Mouse (Mus musculus) megakaryocyte, embryonic 14.5 days (primary cell): ENCODE data around the gene Rhou. TPM values are rescaled to one million over a fixed set of nuclear protein-coding genes. Genes with fewer than 3 reads are reported as not detected.

Experiments used
- H3K27me3 ChIP-seq: replicated peaks from 2 replicates; pipeline ENCODE3; 2012; ENCODE audit warnings: inconsistent platforms
- H3K36me3 ChIP-seq: replicated peaks from 2 replicates; pipeline ENCODE3; 2012; ENCODE audit warnings: low read length, inconsistent platforms, mixed read lengths
- H3K4me1 ChIP-seq: 2 replicates; pipeline ENCODE4 v1.6.1; 2012; ENCODE audit warnings: inconsistent platforms
- H3K4me3 ChIP-seq: replicated peaks from 2 replicates; pipeline ENCODE3; 2012; ENCODE audit warnings: moderate library complexity, mild to moderate bottlenecking, inconsistent platforms
- H3K9me3 ChIP-seq: 2 replicates; pipeline ENCODE4 v1.6.1; 2012; ENCODE audit warnings: inconsistent platforms
- FLI1 ChIP-seq: IDR thresholded peaks from 2 replicates; pipeline ENCODE4 v1.6.1; 2012; ENCODE audit warnings: low read length, inconsistent platforms, mixed read lengths
- GATA1 ChIP-seq: IDR thresholded peaks from 3 replicates; pipeline ENCODE4 v1.6.1; 2012; ENCODE audit warnings: mixed read lengths, low read length, inconsistent platforms, borderline replicate concordance
- polyA plus RNA-seq: library from polyadenylated mRNA; stranded (reverse); fragments of >175 nt; gene quantifications from 2 replicates; pipeline ENCODE4 v1.2.3, GENCODE M21; 2012; ENCODE audit warnings: low replicate concordance; ENCODE audit not compliant: insufficient read depth

The Rhou gene
- polyA plus RNA-seq, 1 experiment = 0.11 TPM

GRCm38 (mm10) chr8:123651390-123652098, 2.2 kb upstream of the Rhou start:
- Histone ChIP-seq H3K4me3 (no peak overlapping the region), H3K27me3 (peaks cover 83% of the 10 kb centered on the region)
- TF ChIP-seq FLI1 (no peak), GATA1 (no peak)

GRCm38 (mm10) chr8:123652641-123653040, 1.1 kb upstream of the Rhou start:
- peaks cover 85% of the 10 kb centered on the region for H3K27me3 ChIP-seq

More at GRCm38 (mm10) chr8:123651390-123652098, 2.2 kb upstream of the Rhou start:
- 0 out of 2 replicates have a peak, but pooled peaks cover 5% of the 10 kb centered on the region for H3K9me3 ChIP-seq
- H3K4me1 ChIP-seq = peaks cover 14% of the 10 kb centered on the region
- no peaks in the 10 kb centered on the region for H3K36me3 ChIP-seq

GRCm38 (mm10) chr8:123653994-123654569, 353 bp downstream of the Rhou start:
- Histone ChIP-seq H3K9me3 (peaks cover 21% of the 10 kb centered on the region), H3K4me3 (peak overlapping the region; percentile 91), H3K27me3 (peaks cover 84% of the 10 kb centered on the region), H3K36me3 (no peaks in the 10 kb centered on the region), H3K4me1 (peaks cover 14% of the 10 kb centered on the region)
- TF ChIP-seq FLI1 (no peak), GATA1 (no peak)

More at GRCm38 (mm10) chr8:123652641-123653040, 1.1 kb upstream of the Rhou start:
- H3K4me3 ChIP-seq = no peak overlapping the region
- H3K36me3 ChIP-seq = no peaks in the 10 kb centered on the region
- no peak for TF ChIP-seq GATA1
- H3K4me1 ChIP-seq = peaks cover 14% of the 10 kb centered on the region
- H3K9me3 ChIP-seq = peaks cover 7% of the 10 kb centered on the region; the same call in 1 of the 2 replicates

- Histone ChIP-seq H3K27me3 (peaks cover 86% of the 10 kb centered on the region), H3K4me1 (peaks cover 14% of the 10 kb centered on the region), H3K36me3 (no peaks in the 10 kb centered on the region), H3K9me3 (peaks cover 27% of the 10 kb centered on the region), H3K4me3 (no peak overlapping the region)
- TF ChIP-seq GATA1 (no peak), FLI1 (no peak)
Observed at GRCm38 (mm10) chr8:123654763-123655162, 1.0 kb downstream of the Rhou start.

- peaks cover 27% of the 10 kb centered on the region for H3K9me3 ChIP-seq
- no peaks in the 10 kb centered on the region for H3K36me3 ChIP-seq
- H3K4me3 ChIP-seq = no peak overlapping the region
- H3K27me3 ChIP-seq = peaks cover 92% of the 10 kb centered on the region
- peaks cover 14% of the 10 kb centered on the region for H3K4me1 ChIP-seq
- TF ChIP-seq GATA1 = no peak
- TF ChIP-seq FLI1 = no peak
Observed at GRCm38 (mm10) chr8:123655351-123655779, 1.6 kb downstream of the Rhou start.

- H3K4me1 ChIP-seq = peaks cover 14% of the 10 kb centered on the region
- H3K9me3 ChIP-seq = peaks cover 26% of the 10 kb centered on the region
- TF ChIP-seq FLI1 (no peak), GATA1 (no peak)
- H3K36me3 ChIP-seq = no peaks in the 10 kb centered on the region
- H3K27me3 ChIP-seq = peaks cover 88% of the 10 kb centered on the region
- no peak overlapping the region for H3K4me3 ChIP-seq
Observed at GRCm38 (mm10) chr8:123657826-123658225, 4.1 kb downstream of the Rhou start.

GRCm38 (mm10) chr8:123659469-123660057, 5.8 kb downstream of the Rhou start:
- no peak for TF ChIP-seq FLI1
- TF ChIP-seq GATA1 = no peak
- no peak overlapping the region for H3K4me3 ChIP-seq
- no peaks in the 10 kb centered on the region for H3K36me3 ChIP-seq
- peaks cover 86% of the 10 kb centered on the region for H3K27me3 ChIP-seq
- H3K4me1 ChIP-seq = peaks cover 5% of the 10 kb centered on the region
- H3K9me3 ChIP-seq = peaks cover 25% of the 10 kb centered on the region

GRCm38 (mm10) chr8:123661515-123661914, 7.8 kb downstream of the Rhou start:
- Histone ChIP-seq H3K4me3 (no peak overlapping the region), H3K36me3 (no peaks in the 10 kb centered on the region), H3K27me3 (peaks cover 80% of the 10 kb centered on the region), H3K4me1 (peaks cover 5% of the 10 kb centered on the region), H3K9me3 (peaks cover 33% of the 10 kb centered on the region)
- no peak for TF ChIP-seq FLI1
- no peak for TF ChIP-seq GATA1

GRCm38 (mm10) chr8:123665580-123665979, 11.9 kb downstream of the Rhou start:
- no peak overlapping the region for H3K4me3 ChIP-seq

GRCm38 (mm10) chr8:123666832-123667231, 13.1 kb downstream of the Rhou start:
- H3K4me1 ChIP-seq = peaks cover 29% of the 10 kb centered on the region
- H3K9me3 ChIP-seq = peaks cover 14% of the 10 kb centered on the region; the same call in 1 of the 2 replicates
- TF ChIP-seq GATA1 = no peak
- TF ChIP-seq FLI1 = no peak
- H3K27me3 ChIP-seq = peaks cover 64% of the 10 kb centered on the region
- H3K36me3 ChIP-seq = no peaks in the 10 kb centered on the region
- no peak overlapping the region for H3K4me3 ChIP-seq

More at GRCm38 (mm10) chr8:123665580-123665979, 11.9 kb downstream of the Rhou start:
- peaks cover 11% of the 10 kb centered on the region for H3K9me3 ChIP-seq
- H3K4me1 ChIP-seq = peaks cover 20% of the 10 kb centered on the region
- TF ChIP-seq FLI1 (no peak), GATA1 (no peak)
- no peaks in the 10 kb centered on the region for H3K36me3 ChIP-seq
- H3K27me3 ChIP-seq = peaks cover 63% of the 10 kb centered on the region
